Mouse (Mus musculus): ENCODE results near the gene Milr1. TPM values are rescaled to one million over a fixed set of nuclear protein-coding genes. Genes with fewer than 3 reads are reported as not detected.
"Not testable (repeated sequence)": the region's sequence is repeated elsewhere in the genome, so short reads cannot be mapped to it uniquely, and the experiment has no call there.

Gene Milr1
- polyA plus RNA-seq, 1 experiment from 2014 or later, result 0.54 TPM

- Histone ChIP-seq H3K9ac (no peak overlapping the region), H3K4me2 (no peak overlapping the region; the same call in 1 of the 2 replicates), H3K4me3 (no peak overlapping the region), H3K36me3 (ENCODE audit: poor library complexity, severe bottlenecking) (peaks cover 65% of the 10 kb centered on the region), H3K27ac (peak overlapping the region; percentile 88), H3K4me1 (peaks cover 15% of the 10 kb centered on the region), H3K9me3 (replicated peaks) (no peaks in the 10 kb centered on the region), H3K27me3 (no peaks in the 10 kb centered on the region)
- no peak for ATAC-seq
- 69% methylated on average over 4 of the region's 4 CpGs for WGBS
Measured at GRCm38 (mm10) chr11:106780089-106780425, 29.0 kb downstream of the Milr1 start.

GRCm38 (mm10) chr11:106780590-106781220 is 29.7 kb downstream of the Milr1 start:
- H3K27ac ChIP-seq, result no peak overlapping the region
- ATAC-seq, result no peak
- H3K9ac ChIP-seq, result no peak overlapping the region
- H3K4me1 ChIP-seq, result peaks cover 21% of the 10 kb centered on the region
- H3K27me3 ChIP-seq, result no peaks in the 10 kb centered on the region
- H3K36me3 ChIP-seq (ENCODE audit: poor library complexity, severe bottlenecking), result peaks cover 65% of the 10 kb centered on the region
- H3K4me3 ChIP-seq, result no peak overlapping the region
- H3K4me2 ChIP-seq, result no peak overlapping the region
- H3K9me3 ChIP-seq (replicated peaks), result no peaks in the 10 kb centered on the region
- WGBS, result 74% methylated on average over 6 of the region's 6 CpGs

- Histone ChIP-seq H3K36me3 (ENCODE audit: poor library complexity, severe bottlenecking) (peaks cover 70% of the 10 kb centered on the region), H3K4me1 (peaks cover 32% of the 10 kb centered on the region)
- H3K27me3 ChIP-seq; H3K27ac ChIP-seq; H3K9me3 ChIP-seq (replicated peaks); ATAC-seq; H3K4me2 ChIP-seq; H3K4me3 ChIP-seq; H3K9ac ChIP-seq: not testable (repeated sequence)
- WGBS, result 89% methylated on average over 7 of the region's 7 CpGs
Measured at GRCm38 (mm10) chr11:106782271-106782670, 31.2 kb downstream of the Milr1 start.

- ATAC-seq, result no peak
- Histone ChIP-seq H3K4me3 (no peak overlapping the region; the same call in 1 of the 2 replicates), H3K27ac (0 out of 2 replicates have a peak overlapping the region, but pooled peaks have one; percentile 25), H3K4me1 (peaks cover 29% of the 10 kb centered on the region), H3K27me3 (no peaks in the 10 kb centered on the region), H3K36me3 (ENCODE audit: poor library complexity, severe bottlenecking) (peaks cover 71% of the 10 kb centered on the region), H3K4me2 (no peak overlapping the region), H3K9ac (no peak overlapping the region), H3K9me3 (replicated peaks) (no peaks in the 10 kb centered on the region)
- 84% methylated on average over 9 of the region's 9 CpGs for WGBS
Measured at GRCm38 (mm10) chr11:106782841-106783764, 32.1 kb downstream of the Milr1 start.

GRCm38 (mm10) chr11:106784476-106784875 is 33.5 kb downstream of the Milr1 start:
- ATAC-seq, result no peak
- no peaks in the 10 kb centered on the region for H3K9me3 ChIP-seq (replicated peaks)
- WGBS, result 88% methylated on average over 2 of the region's 2 CpGs

GRCm38 (mm10) chr11:106785043-106785442 is 34.0 kb downstream of the Milr1 start:
- Histone ChIP-seq H3K27me3 (no peaks in the 10 kb centered on the region), H3K27ac (no peak overlapping the region), H3K4me2 (peak overlapping the region; percentile 66), H3K9ac (peak overlapping the region; percentile 34; the same call in 1 of the 2 replicates), H3K4me3 (peak overlapping the region; percentile 98; the same call in 1 of the 2 replicates), H3K4me1 (peaks cover 27% of the 10 kb centered on the region), H3K9me3 (replicated peaks) (no peaks in the 10 kb centered on the region), H3K36me3 (ENCODE audit: poor library complexity, severe bottlenecking) (peaks cover 69% of the 10 kb centered on the region)
- 81% methylated on average over 1 of the region's 1 CpGs for WGBS
- ATAC-seq, result no peak

More at GRCm38 (mm10) chr11:106784476-106784875, 33.5 kb downstream of the Milr1 start:
- Histone ChIP-seq H3K27me3 (no peaks in the 10 kb centered on the region), H3K9ac (no peak overlapping the region), H3K4me2 (no peak overlapping the region), H3K27ac (no peak overlapping the region), H3K4me1 (peaks cover 23% of the 10 kb centered on the region), H3K4me3 (no peak overlapping the region), H3K36me3 (ENCODE audit: poor library complexity, severe bottlenecking) (peaks cover 71% of the 10 kb centered on the region)

- peaks cover 52% of the 10 kb centered on the region for H3K36me3 ChIP-seq (ENCODE audit: poor library complexity, severe bottlenecking)
Measured at GRCm38 (mm10) chr11:106787131-106788025, 36.4 kb downstream of the Milr1 start.

GRCm38 (mm10) chr11:106788026-106788774 is 37.2 kb downstream of the Milr1 start:
- H3K27ac ChIP-seq, result peak overlapping the region; percentile 99
- H3K9me3 ChIP-seq (replicated peaks), result no peaks in the 10 kb centered on the region
- H3K9ac ChIP-seq, result peak overlapping the region; percentile 100
- peaks cover 52% of the 10 kb centered on the region for H3K36me3 ChIP-seq (ENCODE audit: poor library complexity, severe bottlenecking)
- H3K4me1 ChIP-seq, result peaks cover 31% of the 10 kb centered on the region
- no peaks in the 10 kb centered on the region for H3K27me3 ChIP-seq
- H3K4me3 ChIP-seq, result peak overlapping the region; percentile 98
- WGBS, result under 1% methylated on average over 70 of the region's 79 CpGs
- peak; percentile 72; the same call in 1 of the 2 replicates for ATAC-seq
- H3K4me2 ChIP-seq, result peak overlapping the region; percentile 78

More at GRCm38 (mm10) chr11:106787131-106788025, 36.4 kb downstream of the Milr1 start:
- Histone ChIP-seq H3K9ac (peak overlapping the region; percentile 100), H3K4me1 (peaks cover 34% of the 10 kb centered on the region), H3K27me3 (no peaks in the 10 kb centered on the region), H3K27ac (peak overlapping the region; percentile 99), H3K9me3 (replicated peaks) (no peaks in the 10 kb centered on the region), H3K4me3 (peak overlapping the region; percentile 98), H3K4me2 (peak overlapping the region; percentile 66)
- WGBS, result 0% methylated on average over 55 of the region's 65 CpGs
- peak; percentile 14 for ATAC-seq

- Histone ChIP-seq H3K9ac (peak within 1 kb of the TSS; percentile 100), H3K27me3 (no peaks in the 10 kb centered on the region), H3K9me3 (replicated peaks) (no peaks in the 10 kb centered on the region), H3K4me1 (peaks cover 31% of the 10 kb centered on the region), H3K27ac (peak within 1 kb of the TSS; percentile 99), H3K4me2 (peak within 1 kb of the TSS; percentile 78), H3K36me3 (ENCODE audit: poor library complexity, severe bottlenecking) (peaks cover 50% of the 10 kb centered on the region), H3K4me3 (peak within 1 kb of the TSS; percentile 98)
- under 1% methylated on average over 58 of the region's 58 CpGs for WGBS
- peak; percentile 91 for ATAC-seq
Measured at GRCm38 (mm10) chr11:106788775-106789459, 37.9 kb downstream of the Milr1 start, which contains the start of the genes Ddx5 and Cep95. TSS of gene Ddx5 (minus strand) at chr11:106789185. TSS of gene Cep95 (plus strand) at chr11:106789252.

GRCm38 (mm10) chr11:106789649-106790048 is 38.6 kb downstream of the Milr1 start:
- H3K9ac ChIP-seq, result peak overlapping the region; percentile 100
- ATAC-seq, result no peak

More at GRCm38 (mm10) chr11:106789649-106790048, 38.6 kb downstream of the Milr1 start:
- Histone ChIP-seq H3K36me3 (ENCODE audit: poor library complexity, severe bottlenecking) (peaks cover 50% of the 10 kb centered on the region), H3K4me3 (peak overlapping the region; percentile 98), H3K4me2 (peak overlapping the region; percentile 78), H3K4me1 (peaks cover 27% of the 10 kb centered on the region), H3K27me3 (no peaks in the 10 kb centered on the region), H3K27ac (peak overlapping the region; percentile 99), H3K9me3 (replicated peaks) (no peaks in the 10 kb centered on the region)
- WGBS, result 0% methylated on average over 6 of the region's 6 CpGs
